Mouse (Mus musculus) ES-E14 (cell line): ENCODE results near the gene Rora.

Source experiments
- CHD2 ChIP-seq: IDR thresholded peaks from 2 replicates; pipeline ENCODE4 v1.6.1; 2014; ENCODE audit warnings: mild to moderate bottlenecking, low read depth, low read length, inconsistent platforms
- HCFC1 ChIP-seq: IDR thresholded peaks from 2 replicates; pipeline ENCODE4 v1.6.1; 2012; ENCODE audit warnings: low read length, inconsistent platforms, borderline replicate concordance; ENCODE audit not compliant: insufficient read depth
- MAFK ChIP-seq: IDR thresholded peaks from 2 replicates; pipeline ENCODE4 v1.6.1; 2014; ENCODE audit warnings: mild to moderate bottlenecking, low read depth, low read length, inconsistent platforms; ENCODE audit not compliant: insufficient read depth
- ZC3H11A ChIP-seq: IDR thresholded peaks from 2 replicates; pipeline ENCODE4 v1.6.1; 2012; ENCODE audit warnings: low read depth, mild to moderate bottlenecking, inconsistent platforms, low read length, borderline replicate concordance
- ZNF384 ChIP-seq: IDR thresholded peaks from 2 replicates; pipeline ENCODE4 v1.6.1; 2012; ENCODE audit warnings: low read depth, low read length, inconsistent platforms

DNA sequence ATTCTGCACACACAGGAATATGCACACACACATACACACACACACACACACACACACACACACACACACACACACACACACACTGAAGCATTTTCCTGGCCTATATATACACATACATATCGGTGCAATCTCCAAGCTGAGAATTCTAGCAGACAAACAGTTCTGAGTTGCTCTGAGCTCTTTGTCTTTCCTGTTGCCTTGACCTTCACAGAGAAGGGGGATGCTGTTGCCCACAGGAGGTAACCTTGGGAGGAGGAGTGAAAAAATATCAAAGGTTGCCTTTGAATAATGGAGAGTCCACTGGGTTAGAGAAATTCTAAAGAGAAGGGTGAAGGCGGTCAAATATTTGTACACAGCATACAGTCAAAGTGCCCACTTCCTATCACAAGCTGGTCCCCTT lies 360.6 kb downstream of the Rora start:
- no peak for TF ChIP-seq ZNF384
- no peak for TF ChIP-seq MAFK
- TF ChIP-seq HCFC1: no peak
- no peak for TF ChIP-seq CHD2
- no peak for TF ChIP-seq ZC3H11A
